Mouse (Mus musculus): Measurements from ENCODE around the gene Phykpl. TPM values are rescaled to one million over a fixed set of nuclear protein-coding genes. Genes with fewer than 3 reads are reported as not detected.

The Phykpl gene
- polyA plus RNA-seq, 1 experiment from 2014 or later, result 13.3 TPM

DNA sequence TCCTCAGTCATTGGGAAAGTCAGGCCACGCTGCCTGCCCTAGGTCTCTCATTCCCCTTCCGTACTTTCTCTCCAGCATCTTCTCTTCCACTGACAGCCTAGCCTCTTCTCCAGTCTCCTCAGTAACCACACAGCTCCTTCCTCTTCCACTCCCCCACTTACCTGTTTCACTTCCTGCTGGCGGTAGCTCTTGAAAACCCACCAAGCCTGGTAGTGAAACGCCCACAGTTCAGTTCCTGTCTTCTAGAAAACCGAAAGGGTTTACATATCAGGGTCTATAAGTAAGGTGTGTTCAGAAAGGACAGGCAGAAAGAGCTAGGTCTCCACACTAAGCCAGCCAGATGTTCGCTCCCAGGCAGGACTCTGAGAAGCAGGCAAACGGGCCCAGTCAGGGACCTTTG lies 7.0 kb upstream of the Phykpl start:
- Histone ChIP-seq H3K9ac (ENCODE audit: low read length) (no peak overlapping the region), H3K27me3 (ENCODE audit: control insufficient read depth, insufficient read depth, low read length) (no peaks in the 10 kb centered on the region), H3K4me2 (replicated peaks; ENCODE audit: low read depth) (no peak overlapping the region), H3K27ac (replicated peaks) (no peak overlapping the region), H3K4me1 (replicated peaks; ENCODE audit: control insufficient read depth, insufficient read depth) (no peaks in the 10 kb centered on the region), H3K36me3 (ENCODE audit: control insufficient read depth, insufficient read depth, low read length) (no peaks in the 10 kb centered on the region), H3K9me3 (ENCODE audit: control insufficient read depth, low read length) (no peaks in the 10 kb centered on the region), H3K4me3 (ENCODE audit: low read depth, low read length) (no peak overlapping the region)
- no peak for ATAC-seq (ENCODE audit: low FRiP score, low TSS enrichment)
- 79% methylated on average over 7 of the region's 7 CpGs for WGBS
- TF ChIP-seq EP300 (optimal IDR thresholded peaks at IDR 0.05) (no peak), CTCF (IDR thresholded peaks at IDR 0.05; ENCODE audit: low read depth) (no peak)
- no peak for DNase-seq (ENCODE audit: low spot score)

DNA sequence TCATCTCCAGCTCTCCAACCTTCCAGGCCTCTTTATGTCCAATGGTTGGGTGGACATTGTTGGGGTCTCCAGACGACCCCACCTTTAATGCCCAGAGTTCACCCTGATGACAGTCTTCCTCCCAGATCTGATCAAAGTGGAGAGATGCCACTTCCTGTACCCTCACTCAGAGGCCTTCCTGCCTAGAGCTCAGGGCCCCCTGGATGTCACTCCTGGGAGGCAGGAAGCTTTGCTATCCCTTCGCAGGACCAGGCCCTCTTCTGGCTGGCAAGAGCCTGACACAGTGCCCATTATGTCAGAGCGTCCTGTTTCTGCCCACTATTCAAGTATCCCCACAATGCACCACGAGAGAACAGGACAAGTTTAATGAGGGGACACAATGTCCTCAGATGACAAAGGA lies 5.5 kb upstream of the Phykpl start:
- peaks cover 5% of the 10 kb centered on the region; the same call in 1 of the 2 replicates for H3K4me1 ChIP-seq (replicated peaks; ENCODE audit: control insufficient read depth, insufficient read depth)
- no peak overlapping the region for H3K4me2 ChIP-seq (replicated peaks; ENCODE audit: low read depth)
- WGBS, result 59% methylated on average over 4 of the region's 4 CpGs
- no peak overlapping the region for H3K9ac ChIP-seq (ENCODE audit: low read length)
- no peak overlapping the region for H3K4me3 ChIP-seq (ENCODE audit: low read depth, low read length)
- ATAC-seq (ENCODE audit: low FRiP score, low TSS enrichment) (no peak), DNase-seq (ENCODE audit: low spot score) (no peak)
- H3K9me3 ChIP-seq (ENCODE audit: control insufficient read depth, low read length), result no peaks in the 10 kb centered on the region
- H3K27me3 ChIP-seq (ENCODE audit: control insufficient read depth, insufficient read depth, low read length), result no peaks in the 10 kb centered on the region
- TF ChIP-seq CTCF (IDR thresholded peaks at IDR 0.05; ENCODE audit: low read depth), result no peak
- TF ChIP-seq EP300 (optimal IDR thresholded peaks at IDR 0.05), result no peak
- no peak overlapping the region for H3K27ac ChIP-seq (replicated peaks)
- no peaks in the 10 kb centered on the region for H3K36me3 ChIP-seq (ENCODE audit: control insufficient read depth, insufficient read depth, low read length)

DNA sequence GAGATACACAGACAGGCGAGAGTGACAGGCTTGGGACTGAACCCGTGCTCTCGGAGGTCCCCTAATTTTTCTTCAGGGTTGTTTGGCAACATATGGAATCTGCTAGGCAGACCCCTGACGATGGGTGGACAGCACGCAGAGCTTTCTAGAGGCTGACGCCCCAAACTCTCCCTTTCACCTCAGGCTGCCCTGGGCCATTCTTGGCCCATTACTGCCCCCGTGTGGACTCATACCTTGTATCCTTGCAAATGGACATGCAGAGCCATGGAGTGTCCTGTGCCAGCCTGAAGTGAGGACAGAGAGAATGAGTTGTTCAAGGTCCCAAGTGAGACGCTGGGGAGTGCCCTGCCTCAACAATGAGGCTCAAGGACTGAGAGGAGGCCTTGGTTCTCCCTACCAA lies 1.8 kb upstream of the Phykpl start:
- H3K27me3 ChIP-seq (ENCODE audit: control insufficient read depth, insufficient read depth, low read length), result no peaks in the 10 kb centered on the region
- TF ChIP-seq CTCF (IDR thresholded peaks at IDR 0.05; ENCODE audit: low read depth) (peak; percentile 78), EP300 (optimal IDR thresholded peaks at IDR 0.05) (no peak)
- peak overlapping the region; percentile 45; the same call in 1 of the 2 replicates for H3K27ac ChIP-seq (replicated peaks)
- no peak overlapping the region for H3K4me2 ChIP-seq (replicated peaks; ENCODE audit: low read depth)
- H3K36me3 ChIP-seq (ENCODE audit: control insufficient read depth, insufficient read depth, low read length), result 0 out of 2 replicates have a peak, but pooled peaks cover 3% of the 10 kb centered on the region
- H3K9me3 ChIP-seq (ENCODE audit: control insufficient read depth, low read length), result no peaks in the 10 kb centered on the region
- H3K4me3 ChIP-seq (ENCODE audit: low read depth, low read length), result no peak overlapping the region
- H3K9ac ChIP-seq (ENCODE audit: low read length), result no peak overlapping the region
- no peak for ATAC-seq (ENCODE audit: low FRiP score, low TSS enrichment)
- H3K4me1 ChIP-seq (replicated peaks; ENCODE audit: control insufficient read depth, insufficient read depth), result peaks cover 9% of the 10 kb centered on the region; the same call in 1 of the 2 replicates
- DNase-seq (ENCODE audit: low spot score), result peak; percentile 83
- 33% methylated on average over 8 of the region's 8 CpGs for WGBS

DNA sequence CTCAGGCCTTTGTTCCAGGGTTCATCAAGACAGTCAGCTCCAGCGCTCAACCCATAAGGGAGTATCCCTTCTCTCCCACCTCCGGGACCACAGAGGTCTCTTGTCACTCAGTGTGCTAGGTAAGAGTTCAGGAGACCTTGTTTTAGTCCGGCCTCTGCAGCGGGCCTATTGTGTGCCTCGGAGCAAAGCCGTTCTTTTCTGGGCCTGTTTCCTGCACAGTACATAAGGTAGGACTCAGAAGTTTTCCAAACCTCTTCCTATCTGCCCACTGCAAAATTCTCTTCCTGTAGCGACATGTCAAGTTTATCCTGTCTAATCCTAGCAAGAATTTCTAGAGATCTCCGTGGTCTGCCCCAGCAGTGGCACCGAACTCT lies 513 bp upstream of the Phykpl start:
- ATAC-seq (ENCODE audit: low FRiP score, low TSS enrichment), result peak; percentile 30
- H3K9me3 ChIP-seq (ENCODE audit: control insufficient read depth, low read length), result no peaks in the 10 kb centered on the region
- peak overlapping the region; percentile 92 for H3K27ac ChIP-seq (replicated peaks)
- H3K9ac ChIP-seq (ENCODE audit: low read length), result peak overlapping the region; percentile 87
- 0 out of 2 replicates have a peak, but pooled peaks cover 4% of the 10 kb centered on the region for H3K36me3 ChIP-seq (ENCODE audit: control insufficient read depth, insufficient read depth, low read length)
- peak overlapping the region; percentile 86 for H3K4me2 ChIP-seq (replicated peaks; ENCODE audit: low read depth)
- 14% methylated on average over 9 of the region's 9 CpGs for WGBS
- H3K4me3 ChIP-seq (ENCODE audit: low read depth, low read length), result peak overlapping the region; percentile 79
- H3K4me1 ChIP-seq (replicated peaks; ENCODE audit: control insufficient read depth, insufficient read depth), result peaks cover 9% of the 10 kb centered on the region; the same call in 1 of the 2 replicates
- DNase-seq (ENCODE audit: low spot score), result no peak
- H3K27me3 ChIP-seq (ENCODE audit: control insufficient read depth, insufficient read depth, low read length), result no peaks in the 10 kb centered on the region
- no peak for TF ChIP-seq EP300 (optimal IDR thresholded peaks at IDR 0.05)
- TF ChIP-seq CTCF (IDR thresholded peaks at IDR 0.05; ENCODE audit: low read depth), result no peak

DNA sequence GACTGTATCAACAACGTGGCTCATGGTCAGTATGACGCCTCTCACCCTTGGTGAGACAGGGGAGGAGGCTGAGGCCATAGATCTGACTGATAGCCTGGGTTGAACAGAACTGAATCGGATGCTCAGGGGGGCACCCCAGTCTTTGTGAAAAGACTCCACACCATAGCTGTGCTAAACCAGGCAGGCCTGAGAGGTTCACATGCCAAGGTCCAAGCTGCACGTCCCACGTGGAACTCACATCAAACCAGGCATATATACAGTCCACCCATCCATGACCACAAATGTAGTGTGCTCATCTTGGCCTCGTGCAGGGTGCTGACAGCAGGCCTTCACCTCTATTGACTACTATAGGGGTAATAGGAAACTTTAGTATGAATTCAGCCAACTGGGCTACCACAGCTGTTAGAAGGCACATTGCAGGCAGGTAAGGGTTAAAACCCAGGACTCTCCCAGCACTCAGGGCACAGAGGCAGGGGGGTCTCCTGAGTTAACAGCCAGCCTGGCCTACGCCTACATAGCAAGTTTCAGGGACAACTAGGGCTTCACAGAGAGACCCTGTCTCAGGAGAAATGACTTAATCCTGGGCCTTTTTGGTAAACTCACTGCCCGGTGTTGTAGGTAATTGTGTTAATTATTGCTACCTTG lies 1.2 kb downstream of the Phykpl start:
- H3K4me2 ChIP-seq (replicated peaks; ENCODE audit: low read depth), result peak overlapping the region; percentile 86
- 0 out of 2 replicates have a peak, but pooled peaks cover 4% of the 10 kb centered on the region for H3K36me3 ChIP-seq (ENCODE audit: control insufficient read depth, insufficient read depth, low read length)
- peak overlapping the region; percentile 87 for H3K9ac ChIP-seq (ENCODE audit: low read length)
- peak overlapping the region; percentile 92 for H3K27ac ChIP-seq (replicated peaks)
- WGBS, result 49% methylated on average over 8 of the region's 8 CpGs
- no peaks in the 10 kb centered on the region for H3K9me3 ChIP-seq (ENCODE audit: control insufficient read depth, low read length)
- ATAC-seq (ENCODE audit: low FRiP score, low TSS enrichment) (no peak), DNase-seq (ENCODE audit: low spot score) (no peak)
- H3K4me3 ChIP-seq (ENCODE audit: low read depth, low read length), result peak overlapping the region; percentile 79
- no peak for TF ChIP-seq EP300 (optimal IDR thresholded peaks at IDR 0.05)
- TF ChIP-seq CTCF (IDR thresholded peaks at IDR 0.05; ENCODE audit: low read depth), result no peak
- no peaks in the 10 kb centered on the region for H3K27me3 ChIP-seq (ENCODE audit: control insufficient read depth, insufficient read depth, low read length)
- H3K4me1 ChIP-seq (replicated peaks; ENCODE audit: control insufficient read depth, insufficient read depth), result peaks cover 9% of the 10 kb centered on the region; the same call in 1 of the 2 replicates

DNA sequence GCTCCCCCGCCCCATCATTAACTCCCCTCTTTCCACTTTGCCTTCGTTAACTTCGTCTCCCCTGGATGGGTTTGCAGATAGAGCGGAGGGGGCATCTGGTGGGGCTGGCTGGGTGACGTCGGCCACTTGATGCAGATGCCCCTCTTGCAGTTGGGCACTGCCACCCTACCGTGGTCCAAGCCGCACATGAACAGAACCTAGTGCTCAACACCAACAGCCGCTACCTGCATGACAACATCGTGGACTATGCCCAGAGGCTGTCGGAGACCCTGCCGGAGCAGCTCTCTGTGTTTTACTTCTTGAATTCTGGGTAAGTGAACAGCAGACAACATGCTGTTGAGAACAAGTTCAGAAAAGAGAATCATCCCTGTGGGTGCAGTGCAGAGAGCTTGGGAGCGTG lies 1.9 kb downstream of the Phykpl start:
- ATAC-seq (ENCODE audit: low FRiP score, low TSS enrichment), result no peak
- 0 out of 2 replicates have a peak, but pooled peaks cover 4% of the 10 kb centered on the region for H3K36me3 ChIP-seq (ENCODE audit: control insufficient read depth, insufficient read depth, low read length)
- 92% methylated on average over 13 of the region's 13 CpGs for WGBS

More for the DNA sequence above, 1.9 kb downstream of the Phykpl start:
- no peak for DNase-seq (ENCODE audit: low spot score)
- Histone ChIP-seq H3K9me3 (ENCODE audit: control insufficient read depth, low read length) (no peaks in the 10 kb centered on the region), H3K9ac (ENCODE audit: low read length) (no peak overlapping the region), H3K27ac (replicated peaks) (no peak overlapping the region), H3K4me1 (replicated peaks; ENCODE audit: control insufficient read depth, insufficient read depth) (peaks cover 9% of the 10 kb centered on the region; the same call in 1 of the 2 replicates), H3K4me3 (ENCODE audit: low read depth, low read length) (no peak overlapping the region), H3K4me2 (replicated peaks; ENCODE audit: low read depth) (no peak overlapping the region), H3K27me3 (ENCODE audit: control insufficient read depth, insufficient read depth, low read length) (no peaks in the 10 kb centered on the region)
- no peak for TF ChIP-seq EP300 (optimal IDR thresholded peaks at IDR 0.05)
- TF ChIP-seq CTCF (IDR thresholded peaks at IDR 0.05; ENCODE audit: low read depth), result no peak

Data from stomach, postnatal 0 days (tissue).